Mouse (Mus musculus) cerebellum, postnatal 4 days (tissue): ENCODE data around the gene Gm8005.
"Not testable (repeated sequence)": the region's sequence is repeated elsewhere in the genome, so short reads cannot be mapped to it uniquely, and the experiment has no call there.

ENCODE experiments used
- DNase-seq, 2 experiments: peaks; one replicate each; pipeline ENCODE4 v3.0.0; 2022; ENCODE audit warnings: low spot score in 2 of 2, mixed read lengths in 1 of 2

Gm8005 gene

GRCm38 (mm10) chr14:42439573-42439972 is at the start of gene Gm8005:
TSS of gene Gm8005 (minus strand) at chr14:42439673.
- not testable (repeated sequence) for DNase-seq

GRCm38 (mm10) chr14:42463581-42463980 is 24.1 kb upstream of the Gm8005 start, which contains the start of gene Gm8011:
TSS of gene Gm8011 (plus strand) at chr14:42463881.
- DNase-seq, result not testable (repeated sequence)
